Mouse (Mus musculus) midbrain, embryonic 16.5 days (tissue): ENCODE data around the gene 4930562C15Rik. TPM values are rescaled to one million over a fixed set of nuclear protein-coding genes. Genes with fewer than 3 reads are reported as not detected.

ENCODE experiments used
- ATAC-seq: fragments of 200-750 bp; cut with Nextera tagmentation; 2 replicates; pipeline ENCODE4 v1.8.0; 2017; ENCODE audit warnings: moderate TSS enrichment
- H3K27ac ChIP-seq: fragments of 300-500 bp; sonication (generic); 2 replicates; pipeline ENCODE4 v1.5.1; 2014; ENCODE audit warnings: mild to moderate bottlenecking, low read length, mixed read lengths
- H3K27me3 ChIP-seq: fragments of 300-500 bp; sonication (generic); 2 replicates; pipeline ENCODE4 v1.6.1; 2014; ENCODE audit warnings: low read depth, low read length, mixed read lengths; ENCODE audit not compliant: control insufficient read depth, insufficient read depth
- H3K36me3 ChIP-seq: fragments of 300-500 bp; sonication (generic); 2 replicates; pipeline ENCODE4 v1.6.1; 2014; ENCODE audit warnings: mild to moderate bottlenecking, low read length, moderate library complexity, mixed read lengths; ENCODE audit not compliant: control insufficient read depth, insufficient read depth
- H3K4me1 ChIP-seq: fragments of 300-500 bp; sonication (generic); 2 replicates; pipeline ENCODE4 v1.6.1; 2014; ENCODE audit warnings: mild to moderate bottlenecking, low read length, mixed read lengths; ENCODE audit not compliant: control insufficient read depth, insufficient read depth
- H3K4me2 ChIP-seq: fragments of 300-500 bp; sonication (generic); 2 replicates; pipeline ENCODE4 v1.6.1; 2014; ENCODE audit warnings: mild to moderate bottlenecking, low read length, mixed read lengths
- H3K4me3 ChIP-seq: fragments of 300-500 bp; sonication (generic); 2 replicates; pipeline ENCODE4 v1.5.1; 2014; ENCODE audit warnings: low read depth, mild to moderate bottlenecking, low read length, moderate library complexity, mixed read lengths
- H3K9ac ChIP-seq: fragments of 300-500 bp; sonication (generic); 2 replicates; pipeline ENCODE4 v1.6.1; 2014; ENCODE audit warnings: low read depth, low read length, mixed read lengths
- H3K9me3 ChIP-seq: fragments of 300-500 bp; sonication (generic); replicated peaks from 2 replicates; pipeline ENCODE4 v1.6.1; 2014; ENCODE audit warnings: mild to moderate bottlenecking, low read length, mixed read lengths; ENCODE audit not compliant: control insufficient read depth, poor library complexity, severe bottlenecking
- WGBS: fragments of 180-500 bp; shearing (Covaris S2); extraction: QIAGEN DNeasy Blood & Tissue Kit; methylation state at CpG from one replicate; pipeline ENCODE4 v1.1.7; 2014; 5-methylcytosine and 5-hydroxymethylcytosine counted together
- polyA plus RNA-seq: library from polyadenylated mRNA; unstranded; fragments of >200 nt; fragmentation: Nextera tagmentation; extraction: Ambion mirVana; gene quantifications from 2 replicates; pipeline ENCODE4 v1.2.1, GENCODE M21; 2015

The 4930562C15Rik gene
- polyA plus RNA-seq, 1 experiment from 2014 or later, result 0.26 TPM

DNA sequence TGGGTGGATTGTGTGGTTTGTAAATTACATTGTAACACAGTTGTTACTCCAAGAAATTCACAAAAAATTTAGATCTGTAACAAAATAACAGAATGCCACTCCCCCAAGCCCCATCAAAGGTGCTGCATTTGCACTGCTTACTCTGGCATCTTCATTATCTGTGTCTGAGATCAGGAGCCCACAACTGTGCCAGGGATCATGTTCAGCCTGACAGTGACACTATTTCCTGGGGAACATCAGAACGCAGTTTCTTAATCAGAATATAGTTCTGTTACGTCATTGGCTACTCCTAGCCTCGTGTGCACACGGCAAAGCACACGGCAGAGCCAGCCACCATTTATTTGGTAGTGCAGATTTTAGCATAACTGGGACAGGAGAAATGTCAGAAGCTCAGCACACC is 7.6 kb upstream of the 4930562C15Rik start:
- H3K36me3 ChIP-seq, result no peaks in the 10 kb centered on the region
- ATAC-seq, result no peak
- no peaks in the 10 kb centered on the region for H3K4me1 ChIP-seq
- H3K27ac ChIP-seq, result no peak overlapping the region
- no peaks in the 10 kb centered on the region for H3K9me3 ChIP-seq
- no peak overlapping the region for H3K4me2 ChIP-seq
- 97% methylated on average over 5 of the region's 5 CpGs for WGBS
- no peak overlapping the region for H3K4me3 ChIP-seq
- no peak overlapping the region for H3K9ac ChIP-seq
- no peaks in the 10 kb centered on the region for H3K27me3 ChIP-seq

DNA sequence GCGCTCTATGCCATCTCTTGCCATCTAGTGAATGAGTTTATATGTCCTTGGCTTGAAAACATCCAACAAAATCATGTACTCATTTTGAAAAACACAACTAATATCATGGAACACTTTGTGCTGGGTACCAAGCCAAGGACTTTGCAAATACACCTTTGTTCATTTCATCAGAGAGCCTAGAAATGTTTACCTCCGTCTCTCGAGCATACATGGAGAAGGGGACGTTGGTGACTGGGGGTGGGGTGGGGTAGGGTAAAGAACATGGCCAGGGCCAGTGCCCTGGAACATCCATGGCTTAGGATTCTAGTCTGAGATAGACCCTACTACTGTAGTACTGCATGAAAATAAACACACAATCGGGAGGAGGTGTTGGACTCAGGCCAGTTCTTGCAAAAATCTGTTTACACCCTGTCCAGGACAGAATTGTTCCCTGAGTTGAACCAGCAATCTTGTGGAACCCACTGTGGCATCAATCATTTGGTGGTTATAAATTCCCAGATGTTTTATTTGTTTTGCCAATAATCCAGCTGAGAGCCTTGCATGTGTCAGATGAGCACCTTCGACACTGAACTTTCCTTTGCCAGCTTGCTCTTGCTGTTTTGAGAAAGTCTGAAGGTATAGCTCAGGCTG is 5.8 kb upstream of the 4930562C15Rik start:
- Histone ChIP-seq H3K4me1 (no peaks in the 10 kb centered on the region), H3K27ac (no peak overlapping the region), H3K9me3 (no peaks in the 10 kb centered on the region), H3K27me3 (no peaks in the 10 kb centered on the region), H3K36me3 (no peaks in the 10 kb centered on the region), H3K4me2 (no peak overlapping the region), H3K9ac (no peak overlapping the region), H3K4me3 (no peak overlapping the region)
- ATAC-seq, result no peak
- WGBS, result 87% methylated on average over 6 of the region's 6 CpGs

GRCm38 (mm10) chr16:4831650-4832419 is 3.4 kb upstream of the 4930562C15Rik start:
- H3K4me1 ChIP-seq, result no peaks in the 10 kb centered on the region
- H3K36me3 ChIP-seq, result no peaks in the 10 kb centered on the region
- 70% methylated on average over 15 of the region's 15 CpGs for WGBS
- no peaks in the 10 kb centered on the region for H3K27me3 ChIP-seq
- H3K27ac ChIP-seq, result no peak overlapping the region
- H3K4me2 ChIP-seq, result no peak overlapping the region
- H3K9ac ChIP-seq, result no peak overlapping the region
- no peak for ATAC-seq
- no peaks in the 10 kb centered on the region for H3K9me3 ChIP-seq
- no peak overlapping the region for H3K4me3 ChIP-seq

DNA sequence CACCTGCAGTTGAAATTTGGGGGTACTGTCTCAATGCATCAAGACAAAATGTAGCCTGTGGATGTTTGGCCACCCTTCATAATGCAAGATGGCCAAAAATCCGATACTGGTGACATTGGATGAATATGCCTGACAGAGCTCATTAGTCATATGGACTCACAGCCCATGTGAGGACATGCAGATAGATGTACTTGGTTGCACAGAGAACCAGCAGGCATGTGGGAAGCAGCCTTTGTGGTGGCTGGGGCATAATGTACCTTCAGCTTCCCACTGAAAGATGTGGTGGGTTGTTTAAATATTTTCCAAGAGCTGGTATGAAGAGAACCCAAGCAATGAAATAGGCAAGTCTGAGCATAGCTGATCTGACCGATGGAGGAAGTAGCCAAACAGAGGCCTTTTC is 1.4 kb upstream of the 4930562C15Rik start:
- no peak overlapping the region for H3K4me3 ChIP-seq

DNA sequence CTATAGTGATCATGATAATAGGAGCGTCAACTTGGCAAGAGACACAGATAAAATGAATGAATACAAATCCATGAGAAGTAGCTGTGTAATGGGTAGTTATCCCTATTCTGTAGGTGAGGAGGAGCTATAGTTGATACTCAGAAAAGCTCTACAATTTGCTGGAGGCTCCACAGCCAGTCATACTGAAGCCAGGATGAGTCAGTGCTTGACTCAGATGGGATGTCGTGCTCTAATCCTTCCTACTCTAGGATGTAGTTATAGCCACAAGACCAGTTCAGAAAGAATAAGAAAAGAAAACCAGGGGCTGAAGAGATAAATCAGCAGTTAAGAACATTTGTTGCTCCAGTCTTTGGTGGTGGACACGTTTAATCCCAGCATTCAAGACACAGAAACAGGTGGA is 2.4 kb downstream of the 4930562C15Rik start:
- Histone ChIP-seq H3K9ac (no peak overlapping the region), H3K27ac (no peak overlapping the region), H3K4me3 (no peak overlapping the region), H3K4me1 (no peaks in the 10 kb centered on the region), H3K36me3 (no peaks in the 10 kb centered on the region), H3K4me2 (no peak overlapping the region), H3K9me3 (no peaks in the 10 kb centered on the region), H3K27me3 (no peaks in the 10 kb centered on the region)
- WGBS, result 76% methylated on average over 3 of the region's 3 CpGs
- no peak for ATAC-seq

More for the DNA sequence above, 1.4 kb upstream of the 4930562C15Rik start:
- Histone ChIP-seq H3K4me2 (no peak overlapping the region), H3K27ac (no peak overlapping the region), H3K4me1 (no peaks in the 10 kb centered on the region), H3K9me3 (no peaks in the 10 kb centered on the region), H3K36me3 (no peaks in the 10 kb centered on the region), H3K9ac (no peak overlapping the region), H3K27me3 (no peaks in the 10 kb centered on the region)
- no peak for ATAC-seq
- WGBS, result 73% methylated on average over 2 of the region's 2 CpGs

DNA sequence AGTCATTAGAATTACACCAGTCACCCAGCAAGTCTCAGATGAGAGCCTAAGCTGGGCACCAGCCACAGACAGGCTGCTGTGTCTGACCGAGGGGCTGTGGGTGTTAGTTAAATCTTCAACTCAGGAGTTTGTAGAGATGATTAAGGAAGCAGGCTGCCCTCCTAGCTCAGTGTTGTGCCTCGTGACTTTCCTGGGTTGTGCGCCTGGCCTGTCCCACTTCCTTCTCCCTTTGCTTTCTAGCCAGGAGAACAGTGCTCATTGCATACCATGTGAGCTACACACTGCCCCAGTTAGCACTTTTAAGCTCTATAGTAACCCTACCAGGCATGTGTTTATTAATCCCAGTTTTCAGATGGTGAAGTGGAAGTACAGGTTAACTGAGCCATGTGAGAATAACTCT is 4.3 kb downstream of the 4930562C15Rik start:
- H3K4me3 ChIP-seq, result no peak overlapping the region

GRCm38 (mm10) chr16:4840231-4840630 is 5.0 kb downstream of the 4930562C15Rik start:
- Histone ChIP-seq H3K9me3 (no peaks in the 10 kb centered on the region), H3K4me3 (no peak overlapping the region), H3K27me3 (no peaks in the 10 kb centered on the region), H3K4me2 (no peak overlapping the region), H3K27ac (no peak overlapping the region), H3K4me1 (no peaks in the 10 kb centered on the region), H3K36me3 (no peaks in the 10 kb centered on the region), H3K9ac (no peak overlapping the region)
- ATAC-seq, result no peak
- WGBS, result 86% methylated on average over 8 of the region's 8 CpGs

More for the DNA sequence above, 4.3 kb downstream of the 4930562C15Rik start:
- Histone ChIP-seq H3K36me3 (no peaks in the 10 kb centered on the region), H3K4me1 (no peaks in the 10 kb centered on the region), H3K27me3 (no peaks in the 10 kb centered on the region), H3K4me2 (no peak overlapping the region), H3K9ac (no peak overlapping the region), H3K27ac (no peak overlapping the region), H3K9me3 (no peaks in the 10 kb centered on the region)
- WGBS, result 79% methylated on average over 3 of the region's 3 CpGs
- ATAC-seq, result no peak

- no peak overlapping the region for H3K4me3 ChIP-seq
- no peak for ATAC-seq
- H3K36me3 ChIP-seq, result no peaks in the 10 kb centered on the region
- no peak overlapping the region for H3K9ac ChIP-seq
- H3K4me1 ChIP-seq, result no peaks in the 10 kb centered on the region
- no peaks in the 10 kb centered on the region for H3K27me3 ChIP-seq
- WGBS, result 84% methylated on average over 3 of the region's 3 CpGs
- no peaks in the 10 kb centered on the region for H3K9me3 ChIP-seq
- no peak overlapping the region for H3K27ac ChIP-seq
- no peak overlapping the region for H3K4me2 ChIP-seq
Observed at GRCm38 (mm10) chr16:4847041-4847440, 11.8 kb downstream of the 4930562C15Rik start.

- no peak overlapping the region for H3K27ac ChIP-seq
- H3K4me2 ChIP-seq, result no peak overlapping the region
- no peak overlapping the region for H3K4me3 ChIP-seq
- H3K27me3 ChIP-seq, result no peaks in the 10 kb centered on the region
- H3K4me1 ChIP-seq, result no peaks in the 10 kb centered on the region
- no peaks in the 10 kb centered on the region for H3K36me3 ChIP-seq
- no peak for ATAC-seq
- no peaks in the 10 kb centered on the region for H3K9me3 ChIP-seq
- WGBS, result 92% methylated on average over 2 of the region's 2 CpGs
- no peak overlapping the region for H3K9ac ChIP-seq
Observed at GRCm38 (mm10) chr16:4848090-4848489, 12.9 kb downstream of the 4930562C15Rik start.
